Mouse (Mus musculus): ENCODE data around the gene Gm20695.

Gene Gm20695

GRCm38 (mm10) chr16:3895173-3895792 lies 10.8 kb downstream of the Gm20695 start:
- in situ Hi-C loops (cut with MboI, MseI), result no loop called here

GRCm38 (mm10) chr16:3896046-3896445 lies 11.6 kb downstream of the Gm20695 start:
- in situ Hi-C loops (cut with MboI, MseI), result no loop called here

GRCm38 (mm10) chr16:3896553-3896952 lies 12.1 kb downstream of the Gm20695 start:
- in situ Hi-C loops (cut with MboI, MseI), result no loop called here

- in situ Hi-C loops (cut with MboI, MseI), result loop anchor here (5.0 kb wide), 2 partner anchors 60 to 95 kb away; partner anchors contain the start of genes Slx4 and Zfp174
Measured at GRCm38 (mm10) chr16:3907471-3907870, 23.0 kb downstream of the Gm20695 start.

GRCm38 (mm10) chr16:3908537-3909111 lies 24.2 kb downstream of the Gm20695 start, which contains the start of the genes 1700037C18Rik and Cluap1:
1700037C18Rik (minus strand) TSS chr16:3908689.
Cluap1 (plus strand) TSS chr16:3908801.
- in situ Hi-C loops (cut with MboI, MseI), result loop anchor here (5.0 kb wide), 2 partner anchors 61 to 94 kb away; partner anchors contain the start of genes Slx4 and Zfp174

GRCm38 (mm10) chr16:3909118-3909517 lies 24.7 kb downstream of the Gm20695 start:
- in situ Hi-C loops (cut with MboI, MseI), result loop anchor here (5.0 kb wide), 2 partner anchors 62 to 93 kb away; partner anchors contain the start of genes Slx4 and Zfp174

- in situ Hi-C loops (cut with MboI, MseI), result no loop called here
Measured at GRCm38 (mm10) chr16:3920756-3921155, 36.3 kb downstream of the Gm20695 start.

GRCm38 (mm10) chr16:3923515-3923914 lies 39.1 kb downstream of the Gm20695 start:
- in situ Hi-C loops (cut with MboI, MseI), result no loop called here

- in situ Hi-C loops (cut with MboI, MseI), result no loop called here
Measured at GRCm38 (mm10) chr16:3923966-3924365, 39.5 kb downstream of the Gm20695 start.

- in situ Hi-C loops (cut with MboI, MseI), result no loop called here
Measured at GRCm38 (mm10) chr16:3928582-3928981, 44.1 kb downstream of the Gm20695 start.

GRCm38 (mm10) chr16:3929151-3929550 lies 44.7 kb downstream of the Gm20695 start:
- in situ Hi-C loops (cut with MboI, MseI), result no loop called here

- in situ Hi-C loops (cut with MboI, MseI), result no loop called here
Measured at GRCm38 (mm10) chr16:3933536-3933935, 49.1 kb downstream of the Gm20695 start.

- in situ Hi-C loops (cut with MboI, MseI), result no loop called here
Measured at GRCm38 (mm10) chr16:3934091-3934490, 49.6 kb downstream of the Gm20695 start.

GRCm38 (mm10) chr16:3934701-3935100 lies 50.3 kb downstream of the Gm20695 start:
- in situ Hi-C loops (cut with MboI, MseI), result no loop called here

- in situ Hi-C loops (cut with MboI, MseI), result no loop called here
Measured at GRCm38 (mm10) chr16:3951141-3951540, 66.7 kb downstream of the Gm20695 start.

- in situ Hi-C loops (cut with MboI, MseI), result no loop called here
Measured at GRCm38 (mm10) chr16:3956369-3956768, 71.9 kb downstream of the Gm20695 start.

- in situ Hi-C loops (cut with MboI, MseI), result no loop called here
Measured at GRCm38 (mm10) chr16:3959261-3959660, 74.8 kb downstream of the Gm20695 start.

GRCm38 (mm10) chr16:3964990-3965389 lies 80.5 kb downstream of the Gm20695 start:
- in situ Hi-C loops (cut with MboI, MseI), result no loop called here

GRCm38 (mm10) chr16:3965534-3965933 lies 81.1 kb downstream of the Gm20695 start:
- in situ Hi-C loops (cut with MboI, MseI), result no loop called here

All from T-helper 2 cell (primary cell).